Mouse (Mus musculus) thymus, postnatal 0 days (tissue): ENCODE measurements around the gene Ccdc106. TPM values are rescaled to one million over a fixed set of nuclear protein-coding genes. Genes with fewer than 3 reads are reported as not detected.

Experiments used
- polyA plus RNA-seq: library from polyadenylated mRNA; unstranded; fragments of >200 nt; fragmentation: Nextera tagmentation; extraction: Ambion mirVana; gene quantifications from 2 replicates; pipeline ENCODE4 v1.2.1, GENCODE M21; 2015

Ccdc106 gene
- polyA plus RNA-seq, 1 experiment from 2014 or later, result not detected

Other genes starting within 250 kb of the Ccdc106 start
- gene Fam71e2, start 249.3 kb upstream of the Ccdc106 start, polyA plus RNA-seq, result not detected in 2 replicates
- gene Il11, start 237.7 kb upstream of the Ccdc106 start, polyA plus RNA-seq, result 0.13 and 0.30 TPM in 2 replicates
- 0.23 TPM in 1 of 2 replicates, not detected in the other for gene Tmem190, start 237.6 kb upstream of the Ccdc106 start, polyA plus RNA-seq
- 9.6 and 11.7 TPM in 2 replicates for gene Tmem238, start 230.9 kb upstream of the Ccdc106 start, polyA plus RNA-seq
- gene Rpl28, start 227.7 kb upstream of the Ccdc106 start, polyA plus RNA-seq, result 546 and 590 TPM in 2 replicates
- gene Ube2s, start 208.0 kb upstream of the Ccdc106 start, polyA plus RNA-seq, result 413 and 414 TPM in 2 replicates
- gene Shisa7, start 175.9 kb upstream of the Ccdc106 start, polyA plus RNA-seq, result not detected in 2 replicates
- gene Isoc2b, start 150.3 kb upstream of the Ccdc106 start, polyA plus RNA-seq, result 19.9 and 22.0 TPM in 2 replicates
- gene Isoc2a, start 143.4 kb upstream of the Ccdc106 start, polyA plus RNA-seq, result 0.72 and 0.81 TPM in 2 replicates
- 0.10 TPM in 2 replicates for gene Gm36210, start 114.0 kb upstream of the Ccdc106 start, polyA plus RNA-seq
- 2.7 and 3.1 TPM in 2 replicates for gene Zfp628, start 105.3 kb upstream of the Ccdc106 start, polyA plus RNA-seq
- gene Nat14, start 98.5 kb upstream of the Ccdc106 start, polyA plus RNA-seq, result 0.22 and 0.60 TPM in 2 replicates
- gene Ssc5d, start 94.8 kb upstream of the Ccdc106 start, polyA plus RNA-seq, result 0.07 and 0.19 TPM in 2 replicates
- gene Sbk2, start 56.1 kb upstream of the Ccdc106 start, polyA plus RNA-seq, result 0.09 and 0.21 TPM in 2 replicates
- gene Sbk3, start 49.4 kb upstream of the Ccdc106 start, polyA plus RNA-seq, result not detected in 2 replicates
- 18.7 and 22.3 TPM in 2 replicates for gene Zfp579, start 24.4 kb upstream of the Ccdc106 start, polyA plus RNA-seq
- 14.9 and 18.2 TPM in 2 replicates for gene Zfp524, start 6.1 kb upstream of the Ccdc106 start, polyA plus RNA-seq
- 32.3 and 33.5 TPM in 2 replicates for gene Fiz1, start 5.9 kb upstream of the Ccdc106 start, polyA plus RNA-seq
- gene Gm44973, start 5.1 kb upstream of the Ccdc106 start, polyA plus RNA-seq, result 2.9 and 5.4 TPM in 2 replicates
- 5.1 and 5.9 TPM in 2 replicates for gene Zfp865, start 177 bp upstream of the Ccdc106 start, polyA plus RNA-seq
- gene 4632433K11Rik, start 13.6 kb downstream of the Ccdc106 start, polyA plus RNA-seq, result not detected in 2 replicates
- 3.8 and 4.4 TPM in 2 replicates for gene Zfp784, start 17.9 kb downstream of the Ccdc106 start, polyA plus RNA-seq
- 15.2 and 15.4 TPM in 2 replicates for gene Zfp580, start 31.0 kb downstream of the Ccdc106 start, polyA plus RNA-seq
- gene U2af2, start 41.6 kb downstream of the Ccdc106 start, polyA plus RNA-seq, result 131 and 138 TPM in 2 replicates
- 42.6 and 44.8 TPM in 2 replicates for gene Epn1, start 59.7 kb downstream of the Ccdc106 start, polyA plus RNA-seq
- not detected in 2 replicates for gene Rfpl4, start 96.4 kb downstream of the Ccdc106 start, polyA plus RNA-seq
- gene Rasl2-9, start 105.4 kb downstream of the Ccdc106 start, polyA plus RNA-seq, result 0.13 and 0.40 TPM in 2 replicates
- not detected in 2 replicates for gene Vmn1r55, start 129.1 kb downstream of the Ccdc106 start, polyA plus RNA-seq
- not detected in 2 replicates for gene Vmn1r56, start 176.2 kb downstream of the Ccdc106 start, polyA plus RNA-seq
- not detected in 2 replicates for gene Vmn1r57, start 197.9 kb downstream of the Ccdc106 start, polyA plus RNA-seq